Mouse (Mus musculus): ENCODE measurements around the gene Cyp4b1.
"Not testable (repeated sequence)": the region's sequence is repeated elsewhere in the genome, so short reads cannot be mapped to it uniquely, and the experiment has no call there.

DNA sequence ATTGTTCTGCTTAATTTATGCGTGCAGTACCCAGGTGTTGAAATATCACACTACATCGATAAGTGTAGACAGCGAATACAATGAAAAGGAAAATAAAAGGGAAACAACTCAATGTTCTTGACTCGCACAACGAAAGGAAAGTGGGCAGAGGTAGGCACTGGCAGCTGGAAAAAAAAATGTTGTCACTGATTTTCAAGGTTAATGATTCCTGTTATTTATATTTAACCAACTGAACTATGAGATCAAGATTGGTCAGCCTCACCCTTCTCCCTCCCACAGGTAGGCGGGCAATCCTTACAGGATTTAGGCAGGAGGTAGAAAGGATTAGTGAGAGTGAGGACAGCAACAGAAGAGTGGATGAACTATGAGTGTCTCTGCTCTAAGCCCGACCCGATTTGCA lies 46.9 kb downstream of the Cyp4b1 start, which contains the start of gene Cyp4a32:
- TF ChIP-seq POLR2A (IDR thresholded peaks at IDR 0.05; ENCODE audit: borderline replicate concordance, insufficient read depth, low read length); CTCF (IDR thresholded peaks at IDR 0.05; ENCODE audit: borderline replicate concordance, insufficient read depth, low read depth, low read length): not testable (repeated sequence)
